Mouse (Mus musculus): ENCODE results near the gene Acr. TPM values are rescaled to one million over a fixed set of nuclear protein-coding genes. Genes with fewer than 3 reads are reported as not detected.
A peak's percentile ranks its signal among the peaks of the same experiment; 100 is the strongest.

Acr gene
- polyA plus RNA-seq, 1 experiment from 2014 or later: 1.2 TPM

- Histone ChIP-seq H3K27ac (no peak overlapping the region), H3K36me3 (peaks cover 3% of the 10 kb centered on the region; the same call in 1 of the 2 replicates), H3K9me3 (replicated peaks) (no peaks in the 10 kb centered on the region), H3K4me2 (replicated peaks) (no peak overlapping the region), H3K4me3 (no peak overlapping the region), H3K27me3 (peaks cover 16% of the 10 kb centered on the region), H3K4me1 (peaks cover 27% of the 10 kb centered on the region), H3K9ac (no peak overlapping the region)
- ATAC-seq (ENCODE audit: low FRiP score): no peak
- 94% methylated on average over 10 of the region's 10 CpGs for WGBS
Measured at GRCm38 (mm10) chr15:89528923-89529322, 39.2 kb upstream of the Acr start.

GRCm38 (mm10) chr15:89530336-89530735 lies 37.8 kb upstream of the Acr start:
- WGBS: 7% methylated on average over 4 of the region's 4 CpGs

GRCm38 (mm10) chr15:89531399-89531798 lies 36.7 kb upstream of the Acr start:
- no peak overlapping the region for H3K9ac ChIP-seq
- H3K36me3 ChIP-seq: peaks cover 3% of the 10 kb centered on the region; the same call in 1 of the 2 replicates
- no peak overlapping the region for H3K4me2 ChIP-seq (replicated peaks)
- 93% methylated on average over 5 of the region's 5 CpGs for WGBS
- peaks cover 27% of the 10 kb centered on the region for H3K4me1 ChIP-seq
- H3K4me3 ChIP-seq: no peak overlapping the region
- no peaks in the 10 kb centered on the region for H3K9me3 ChIP-seq (replicated peaks)
- no peak overlapping the region for H3K27ac ChIP-seq
- no peaks in the 10 kb centered on the region for H3K27me3 ChIP-seq
- no peak for ATAC-seq (ENCODE audit: low FRiP score)

More at GRCm38 (mm10) chr15:89530336-89530735, 37.8 kb upstream of the Acr start:
- Histone ChIP-seq H3K36me3 (peaks cover 3% of the 10 kb centered on the region; the same call in 1 of the 2 replicates), H3K27ac (no peak overlapping the region), H3K4me2 (replicated peaks) (no peak overlapping the region), H3K4me1 (peaks cover 27% of the 10 kb centered on the region), H3K9ac (no peak overlapping the region), H3K9me3 (replicated peaks) (no peaks in the 10 kb centered on the region), H3K4me3 (no peak overlapping the region), H3K27me3 (peaks cover 2% of the 10 kb centered on the region; the same call in 1 of the 2 replicates)
- no peak for ATAC-seq (ENCODE audit: low FRiP score)

GRCm38 (mm10) chr15:89532026-89532923 lies 35.9 kb upstream of the Acr start:
- Histone ChIP-seq H3K4me2 (replicated peaks) (peak overlapping the region; percentile 65), H3K36me3 (no peaks in the 10 kb centered on the region), H3K9me3 (replicated peaks) (no peaks in the 10 kb centered on the region), H3K9ac (peak overlapping the region; percentile 60), H3K27ac (peak overlapping the region; percentile 86), H3K27me3 (no peaks in the 10 kb centered on the region), H3K4me3 (peak overlapping the region; percentile 39), H3K4me1 (peaks cover 27% of the 10 kb centered on the region)
- ATAC-seq (ENCODE audit: low FRiP score): peak; percentile 90
- WGBS: 23% methylated on average over 29 of the region's 29 CpGs

- 73% methylated on average over 23 of the region's 23 CpGs for WGBS
- Histone ChIP-seq H3K27me3 (no peaks in the 10 kb centered on the region), H3K9ac (peak overlapping the region; percentile 60), H3K4me2 (replicated peaks) (peak overlapping the region; percentile 65), H3K36me3 (no peaks in the 10 kb centered on the region), H3K27ac (peak overlapping the region; percentile 86), H3K9me3 (replicated peaks) (no peaks in the 10 kb centered on the region), H3K4me3 (peak overlapping the region; percentile 39), H3K4me1 (peaks cover 27% of the 10 kb centered on the region)
- ATAC-seq (ENCODE audit: low FRiP score): peak; percentile 66
Measured at GRCm38 (mm10) chr15:89532924-89533842, 34.9 kb upstream of the Acr start.

GRCm38 (mm10) chr15:89533843-89534207 lies 34.3 kb upstream of the Acr start:
- Histone ChIP-seq H3K4me3 (peak overlapping the region; percentile 39), H3K9me3 (replicated peaks) (no peaks in the 10 kb centered on the region), H3K36me3 (no peaks in the 10 kb centered on the region), H3K4me2 (replicated peaks) (peak overlapping the region; percentile 65), H3K4me1 (peaks cover 27% of the 10 kb centered on the region), H3K27me3 (no peaks in the 10 kb centered on the region), H3K27ac (no peak overlapping the region), H3K9ac (peak overlapping the region; percentile 60; the same call in 1 of the 2 replicates)
- ATAC-seq (ENCODE audit: low FRiP score): no peak
- WGBS: 90% methylated on average over 10 of the region's 10 CpGs

- ATAC-seq (ENCODE audit: low FRiP score): no peak
- H3K9ac ChIP-seq: no peak overlapping the region
- 82% methylated on average over 7 of the region's 7 CpGs for WGBS
Measured at GRCm38 (mm10) chr15:89544171-89544570, 24.0 kb upstream of the Acr start.

GRCm38 (mm10) chr15:89547321-89547720 lies 20.8 kb upstream of the Acr start:
- Histone ChIP-seq H3K4me3 (peak overlapping the region; percentile 24), H3K27me3 (peaks cover 25% of the 10 kb centered on the region), H3K9me3 (replicated peaks) (no peaks in the 10 kb centered on the region), H3K36me3 (peaks cover 29% of the 10 kb centered on the region), H3K27ac (no peak overlapping the region), H3K9ac (peak overlapping the region; percentile 47), H3K4me1 (peaks cover 18% of the 10 kb centered on the region), H3K4me2 (replicated peaks) (peak overlapping the region; percentile 50)
- ATAC-seq (ENCODE audit: low FRiP score): no peak
- 60% methylated on average over 8 of the region's 8 CpGs for WGBS

More at GRCm38 (mm10) chr15:89544171-89544570, 24.0 kb upstream of the Acr start:
- Histone ChIP-seq H3K4me3 (no peak overlapping the region), H3K27me3 (peaks cover 25% of the 10 kb centered on the region), H3K27ac (no peak overlapping the region), H3K4me1 (peaks cover 18% of the 10 kb centered on the region), H3K9me3 (replicated peaks) (no peaks in the 10 kb centered on the region), H3K4me2 (replicated peaks) (no peak overlapping the region), H3K36me3 (peaks cover 21% of the 10 kb centered on the region)

- peak overlapping the region; percentile 24 for H3K4me3 ChIP-seq
- H3K27ac ChIP-seq: peak overlapping the region; percentile 48; the same call in 1 of the 2 replicates
- peaks cover 18% of the 10 kb centered on the region for H3K4me1 ChIP-seq
- peaks cover 26% of the 10 kb centered on the region for H3K36me3 ChIP-seq
- WGBS: 9% methylated on average over 57 of the region's 58 CpGs
- peak overlapping the region; percentile 50 for H3K4me2 ChIP-seq (replicated peaks)
- H3K27me3 ChIP-seq: peaks cover 25% of the 10 kb centered on the region
- peak; percentile 87 for ATAC-seq (ENCODE audit: low FRiP score)
- H3K9me3 ChIP-seq (replicated peaks): no peaks in the 10 kb centered on the region
- peak overlapping the region; percentile 47 for H3K9ac ChIP-seq
Measured at GRCm38 (mm10) chr15:89547824-89548601, 20.1 kb upstream of the Acr start.

- 41% methylated on average over 11 of the region's 11 CpGs for WGBS
- Histone ChIP-seq H3K9me3 (replicated peaks) (no peaks in the 10 kb centered on the region), H3K9ac (no peak overlapping the region), H3K4me2 (replicated peaks) (peak overlapping the region; percentile 50), H3K4me1 (peaks cover 18% of the 10 kb centered on the region), H3K27ac (0 out of 2 replicates have a peak overlapping the region, but pooled peaks have one; percentile 48), H3K4me3 (peak overlapping the region; percentile 24; the same call in 1 of the 2 replicates), H3K36me3 (peaks cover 18% of the 10 kb centered on the region), H3K27me3 (peaks cover 25% of the 10 kb centered on the region)
- ATAC-seq (ENCODE audit: low FRiP score): peak; percentile 51
Measured at GRCm38 (mm10) chr15:89548837-89549236, 19.3 kb upstream of the Acr start.

GRCm38 (mm10) chr15:89550506-89550905 lies 17.6 kb upstream of the Acr start:
- Histone ChIP-seq H3K4me3 (no peak overlapping the region), H3K36me3 (peaks cover 18% of the 10 kb centered on the region), H3K27ac (no peak overlapping the region), H3K9ac (no peak overlapping the region), H3K9me3 (replicated peaks) (no peaks in the 10 kb centered on the region), H3K4me1 (peaks cover 18% of the 10 kb centered on the region), H3K27me3 (peaks cover 34% of the 10 kb centered on the region), H3K4me2 (replicated peaks) (no peak overlapping the region)
- WGBS: 95% methylated on average over 8 of the region's 8 CpGs
- ATAC-seq (ENCODE audit: low FRiP score): no peak

Measured in hindbrain, embryonic 12.5 days (tissue).